Mouse (Mus musculus): ENCODE data around the gene Kif13a. TPM values are rescaled to one million over a fixed set of nuclear protein-coding genes. Genes with fewer than 3 reads are reported as not detected.

Gene Kif13a
- polyA plus RNA-seq, 1 experiment from 2014 or later: 13.8 TPM

GRCm38 (mm10) chr13:46844561-46845235 lies 85.0 kb downstream of the Kif13a start:
- DNase-seq (ENCODE audit: low spot score): no peak
- Histone ChIP-seq H3K36me3 (ENCODE audit: control insufficient read depth, insufficient read depth, low read length) (no peaks in the 10 kb centered on the region), H3K4me1 (replicated peaks; ENCODE audit: control insufficient read depth, insufficient read depth, low read length) (no peaks in the 10 kb centered on the region), H3K27ac (ENCODE audit: low read depth, low read length) (no peak overlapping the region), H3K4me3 (ENCODE audit: low read depth, low read length) (no peak overlapping the region), H3K27me3 (replicated peaks; ENCODE audit: control insufficient read depth, insufficient read depth, low read length) (no peaks in the 10 kb centered on the region), H3K9me3 (ENCODE audit: control insufficient read depth, low read length) (no peaks in the 10 kb centered on the region), H3K4me2 (no peak overlapping the region), H3K9ac (ENCODE audit: low read depth, low read length) (no peak overlapping the region)
- 74% methylated on average over 12 of the region's 12 CpGs for WGBS
- ATAC-seq (replicated peaks; ENCODE audit: low FRiP score): no peak

- ATAC-seq (replicated peaks; ENCODE audit: low FRiP score) (no peak), DNase-seq (ENCODE audit: low spot score) (no peak)
- Histone ChIP-seq H3K4me2 (no peak overlapping the region), H3K27ac (ENCODE audit: low read depth, low read length) (no peak overlapping the region), H3K9me3 (ENCODE audit: control insufficient read depth, low read length) (no peaks in the 10 kb centered on the region), H3K4me1 (replicated peaks; ENCODE audit: control insufficient read depth, insufficient read depth, low read length) (no peaks in the 10 kb centered on the region), H3K36me3 (ENCODE audit: control insufficient read depth, insufficient read depth, low read length) (no peaks in the 10 kb centered on the region), H3K27me3 (replicated peaks; ENCODE audit: control insufficient read depth, insufficient read depth, low read length) (no peaks in the 10 kb centered on the region), H3K9ac (ENCODE audit: low read depth, low read length) (no peak overlapping the region), H3K4me3 (ENCODE audit: low read depth, low read length) (no peak overlapping the region)
- WGBS: 88% methylated on average over 3 of the region's 3 CpGs
Observed at GRCm38 (mm10) chr13:46843646-46844045, 86.0 kb downstream of the Kif13a start.

GRCm38 (mm10) chr13:46842185-46842584 lies 87.5 kb downstream of the Kif13a start:
- Histone ChIP-seq H3K4me2 (no peak overlapping the region), H3K27me3 (replicated peaks; ENCODE audit: control insufficient read depth, insufficient read depth, low read length) (no peaks in the 10 kb centered on the region)
- DNase-seq (ENCODE audit: low spot score): no peak

GRCm38 (mm10) chr13:46841668-46842067 lies 88.0 kb downstream of the Kif13a start:
- no peak for ATAC-seq (replicated peaks; ENCODE audit: low FRiP score)
- Histone ChIP-seq H3K36me3 (ENCODE audit: control insufficient read depth, insufficient read depth, low read length) (no peaks in the 10 kb centered on the region), H3K9ac (ENCODE audit: low read depth, low read length) (no peak overlapping the region), H3K4me1 (replicated peaks; ENCODE audit: control insufficient read depth, insufficient read depth, low read length) (no peaks in the 10 kb centered on the region), H3K27me3 (replicated peaks; ENCODE audit: control insufficient read depth, insufficient read depth, low read length) (no peaks in the 10 kb centered on the region), H3K4me3 (ENCODE audit: low read depth, low read length) (no peak overlapping the region), H3K27ac (ENCODE audit: low read depth, low read length) (no peak overlapping the region), H3K9me3 (ENCODE audit: control insufficient read depth, low read length) (no peaks in the 10 kb centered on the region), H3K4me2 (no peak overlapping the region)
- 79% methylated on average over 3 of the region's 3 CpGs for WGBS
- DNase-seq (ENCODE audit: low spot score): no peak

More at GRCm38 (mm10) chr13:46842185-46842584, 87.5 kb downstream of the Kif13a start:
- no peak overlapping the region for H3K4me3 ChIP-seq (ENCODE audit: low read depth, low read length)
- H3K4me1 ChIP-seq (replicated peaks; ENCODE audit: control insufficient read depth, insufficient read depth, low read length): no peaks in the 10 kb centered on the region
- 88% methylated on average over 8 of the region's 8 CpGs for WGBS
- H3K36me3 ChIP-seq (ENCODE audit: control insufficient read depth, insufficient read depth, low read length): no peaks in the 10 kb centered on the region
- H3K27ac ChIP-seq (ENCODE audit: low read depth, low read length): no peak overlapping the region
- H3K9me3 ChIP-seq (ENCODE audit: control insufficient read depth, low read length): no peaks in the 10 kb centered on the region
- H3K9ac ChIP-seq (ENCODE audit: low read depth, low read length): no peak overlapping the region
- no peak for ATAC-seq (replicated peaks; ENCODE audit: low FRiP score)

- Histone ChIP-seq H3K9ac (ENCODE audit: low read depth, low read length) (no peak overlapping the region), H3K9me3 (ENCODE audit: control insufficient read depth, low read length) (no peaks in the 10 kb centered on the region), H3K27me3 (replicated peaks; ENCODE audit: control insufficient read depth, insufficient read depth, low read length) (no peaks in the 10 kb centered on the region), H3K27ac (ENCODE audit: low read depth, low read length) (no peak overlapping the region), H3K4me2 (no peak overlapping the region), H3K36me3 (ENCODE audit: control insufficient read depth, insufficient read depth, low read length) (no peaks in the 10 kb centered on the region), H3K4me3 (ENCODE audit: low read depth, low read length) (no peak overlapping the region), H3K4me1 (replicated peaks; ENCODE audit: control insufficient read depth, insufficient read depth, low read length) (no peaks in the 10 kb centered on the region)
- no peak for DNase-seq (ENCODE audit: low spot score)
- WGBS: 86% methylated on average over 13 of the region's 13 CpGs
- no peak for ATAC-seq (replicated peaks; ENCODE audit: low FRiP score)
Observed at GRCm38 (mm10) chr13:46840676-46841075, 89.0 kb downstream of the Kif13a start.

GRCm38 (mm10) chr13:46839236-46839635 lies 90.4 kb downstream of the Kif13a start:
- H3K4me2 ChIP-seq: no peak overlapping the region
- DNase-seq (ENCODE audit: low spot score) (no peak), ATAC-seq (replicated peaks; ENCODE audit: low FRiP score) (no peak)
- H3K36me3 ChIP-seq (ENCODE audit: control insufficient read depth, insufficient read depth, low read length): no peaks in the 10 kb centered on the region; the same call in 1 of the 2 replicates
- H3K4me3 ChIP-seq (ENCODE audit: low read depth, low read length): no peak overlapping the region
- no peaks in the 10 kb centered on the region; the same call in 1 of the 2 replicates for H3K9me3 ChIP-seq (ENCODE audit: control insufficient read depth, low read length)
- 62% methylated on average over 3 of the region's 3 CpGs for WGBS
- no peaks in the 10 kb centered on the region for H3K27me3 ChIP-seq (replicated peaks; ENCODE audit: control insufficient read depth, insufficient read depth, low read length)
- H3K27ac ChIP-seq (ENCODE audit: low read depth, low read length): no peak overlapping the region
- H3K9ac ChIP-seq (ENCODE audit: low read depth, low read length): no peak overlapping the region
- no peaks in the 10 kb centered on the region for H3K4me1 ChIP-seq (replicated peaks; ENCODE audit: control insufficient read depth, insufficient read depth, low read length)

- Histone ChIP-seq H3K9me3 (ENCODE audit: control insufficient read depth, low read length) (no peaks in the 10 kb centered on the region; the same call in 1 of the 2 replicates), H3K4me2 (no peak overlapping the region), H3K4me3 (ENCODE audit: low read depth, low read length) (no peak overlapping the region), H3K27ac (ENCODE audit: low read depth, low read length) (no peak overlapping the region), H3K9ac (ENCODE audit: low read depth, low read length) (no peak overlapping the region), H3K27me3 (replicated peaks; ENCODE audit: control insufficient read depth, insufficient read depth, low read length) (no peaks in the 10 kb centered on the region), H3K4me1 (replicated peaks; ENCODE audit: control insufficient read depth, insufficient read depth, low read length) (no peaks in the 10 kb centered on the region), H3K36me3 (ENCODE audit: control insufficient read depth, insufficient read depth, low read length) (no peaks in the 10 kb centered on the region; the same call in 1 of the 2 replicates)
- DNase-seq (ENCODE audit: low spot score) (no peak), ATAC-seq (replicated peaks; ENCODE audit: low FRiP score) (no peak)
- WGBS: 68% methylated on average over 2 of the region's 2 CpGs
Observed at GRCm38 (mm10) chr13:46838551-46838950, 91.1 kb downstream of the Kif13a start.

GRCm38 (mm10) chr13:46835351-46835750 lies 94.3 kb downstream of the Kif13a start:
- Histone ChIP-seq H3K27ac (ENCODE audit: low read depth, low read length) (no peak overlapping the region), H3K9me3 (ENCODE audit: control insufficient read depth, low read length) (peaks cover 7% of the 10 kb centered on the region; the same call in 1 of the 2 replicates), H3K27me3 (replicated peaks; ENCODE audit: control insufficient read depth, insufficient read depth, low read length) (no peaks in the 10 kb centered on the region), H3K9ac (ENCODE audit: low read depth, low read length) (no peak overlapping the region), H3K4me3 (ENCODE audit: low read depth, low read length) (no peak overlapping the region), H3K4me1 (replicated peaks; ENCODE audit: control insufficient read depth, insufficient read depth, low read length) (no peaks in the 10 kb centered on the region), H3K36me3 (ENCODE audit: control insufficient read depth, insufficient read depth, low read length) (peaks cover 11% of the 10 kb centered on the region), H3K4me2 (no peak overlapping the region)
- DNase-seq (ENCODE audit: low spot score) (no peak), ATAC-seq (replicated peaks; ENCODE audit: low FRiP score) (no peak)
- WGBS: 90% methylated on average over 11 of the region's 11 CpGs

GRCm38 (mm10) chr13:46834805-46835204 lies 94.9 kb downstream of the Kif13a start:
- Histone ChIP-seq H3K4me2 (no peak overlapping the region), H3K27me3 (replicated peaks; ENCODE audit: control insufficient read depth, insufficient read depth, low read length) (no peaks in the 10 kb centered on the region), H3K4me3 (ENCODE audit: low read depth, low read length) (no peak overlapping the region), H3K27ac (ENCODE audit: low read depth, low read length) (no peak overlapping the region), H3K4me1 (replicated peaks; ENCODE audit: control insufficient read depth, insufficient read depth, low read length) (no peaks in the 10 kb centered on the region), H3K36me3 (ENCODE audit: control insufficient read depth, insufficient read depth, low read length) (peaks cover 16% of the 10 kb centered on the region), H3K9ac (ENCODE audit: low read depth, low read length) (no peak overlapping the region), H3K9me3 (ENCODE audit: control insufficient read depth, low read length) (peaks cover 7% of the 10 kb centered on the region; the same call in 1 of the 2 replicates)
- DNase-seq (ENCODE audit: low spot score): no peak
- WGBS: 91% methylated on average over 10 of the region's 10 CpGs
- ATAC-seq (replicated peaks; ENCODE audit: low FRiP score): no peak

All from liver, embryonic 11.5 days (tissue).